Mouse (Mus musculus) CH12.LX (cell line): ENCODE measurements at regions not wholly inside any gene's neighbourhood (a gene's known extent, or its start where the extent isn't known, plus 50 kb on each side); places are given as distances from the start of the nearest gene placed in this dataset.
A peak's percentile ranks its signal among the peaks of the same experiment; 100 is the strongest.

Experiments used
- CHD1 ChIP-seq: IDR thresholded peaks from 2 replicates; pipeline ENCODE4 v1.6.1; 2012; ENCODE audit warnings: low read depth, low read length, improper control_type of control experiment, inconsistent platforms
- CTCF ChIP-seq, 2 experiments: IDR thresholded peaks in 1 of 2; conservative IDR thresholded peaks in 1 of 2; 2 replicates each; pipeline ENCODE4 v1.5.1; 2011 to 2012; ENCODE audit warnings: low read depth in 2 of 2, low read length in 2 of 2, improper control_type of control experiment in 1 of 2, inconsistent platforms in 1 of 2, mild to moderate bottlenecking in 1 of 2, moderate library complexity in 1 of 2
- ETS1 ChIP-seq: conservative IDR thresholded peaks from 2 replicates; pipeline ENCODE4 v1.6.1; 2012; ENCODE audit warnings: low read depth, mild to moderate bottlenecking, inconsistent platforms, low read length, improper control_type of control experiment, moderate library complexity
- HCFC1 ChIP-seq: IDR thresholded peaks from 2 replicates; pipeline ENCODE4 v1.6.1; 2012; ENCODE audit warnings: low read depth, mild to moderate bottlenecking, inconsistent platforms, low read length, improper control_type of control experiment
- JUND ChIP-seq: conservative IDR thresholded peaks from 2 replicates; pipeline ENCODE4 v1.6.1; 2011; ENCODE audit warnings: low read depth, low read length, improper control_type of control experiment
- MAX ChIP-seq: IDR thresholded peaks from 2 replicates; pipeline ENCODE4 v1.6.1; 2011; ENCODE audit warnings: low read length, improper control_type of control experiment
- MXI1 ChIP-seq: IDR thresholded peaks from 2 replicates; pipeline ENCODE4 v1.6.1; 2011; ENCODE audit warnings: mild to moderate bottlenecking, low read depth, low read length, improper control_type of control experiment
- MYC ChIP-seq: IDR thresholded peaks from 2 replicates; pipeline ENCODE4 v1.6.1; 2011; ENCODE audit warnings: low read depth, mild to moderate bottlenecking, improper control_type of control experiment, low read length
- NRF1 ChIP-seq: IDR thresholded peaks from 2 replicates; pipeline ENCODE4 v1.6.1; 2014; ENCODE audit warnings: low read depth, mild to moderate bottlenecking, inconsistent platforms, low read length, improper control_type of control experiment, moderate library complexity
- POLR2A ChIP-seq: IDR thresholded peaks from 2 replicates; pipeline ENCODE4 v1.6.1; 2011; ENCODE audit warnings: low read depth, mild to moderate bottlenecking, improper control_type of control experiment, low read length
- POLR2AphosphoS2 ChIP-seq: IDR thresholded peaks from 2 replicates; pipeline ENCODE4 v1.6.1; 2011; ENCODE audit warnings: low read depth, low read length, improper control_type of control experiment
- RCOR1 ChIP-seq: conservative IDR thresholded peaks from 2 replicates; pipeline ENCODE4 v1.6.1; 2012; ENCODE audit warnings: low read depth, mild to moderate bottlenecking, inconsistent platforms, low read length, improper control_type of control experiment
- SMC3 ChIP-seq: IDR thresholded peaks from 2 replicates; pipeline ENCODE4 v1.6.1; 2011; ENCODE audit warnings: low read depth, low read length, improper control_type of control experiment
- TCF12 ChIP-seq: IDR thresholded peaks from 2 replicates; pipeline ENCODE4 v1.6.1; 2014; ENCODE audit warnings: low read depth, mild to moderate bottlenecking, inconsistent platforms, low read length, improper control_type of control experiment

DNA sequence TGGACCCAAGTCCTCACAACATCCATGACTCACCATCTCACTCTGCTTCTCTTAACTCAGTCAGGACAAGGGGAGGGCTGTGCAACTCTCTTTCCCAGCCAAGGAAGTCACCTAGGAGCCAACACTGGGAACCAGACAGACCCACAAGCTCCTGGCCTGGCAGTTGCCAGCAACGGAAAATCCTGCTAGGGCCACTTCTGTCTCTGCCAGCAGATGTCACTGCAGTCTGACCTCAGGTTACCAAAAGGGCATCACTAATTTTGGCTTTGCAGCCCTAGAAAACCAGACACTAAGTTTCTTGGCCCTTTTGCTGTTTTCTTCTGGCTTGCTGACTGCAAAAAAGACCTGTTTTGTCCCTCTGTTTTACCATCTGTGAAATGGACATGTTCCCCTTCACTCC is 302.3 kb downstream of the H2al1j start:
- no peak for TF ChIP-seq POLR2A
- peak; percentile 21 to 74; a peak in 3 of 4 replicates for TF ChIP-seq CTCF (conservative IDR thresholded peaks at IDR 0.05 in 1 of 2, IDR thresholded peaks at IDR 0.05 in 1 of 2; ENCODE audit: low read depth in 2 of 2, low read length in 2 of 2)
- no peak for TF ChIP-seq POLR2AphosphoS2
- no peak for TF ChIP-seq RCOR1
- no peak for TF ChIP-seq MAX
- no peak for TF ChIP-seq MYC
- TF ChIP-seq TCF12: no peak
- no peak for TF ChIP-seq CHD1
- no peak for TF ChIP-seq HCFC1
- no peak for TF ChIP-seq ETS1
- TF ChIP-seq JUND: no peak
- TF ChIP-seq MXI1: no peak
- no peak for TF ChIP-seq NRF1
- peak; percentile 86 for TF ChIP-seq SMC3
